Mouse (Mus musculus): ENCODE measurements around the gene Tmem117.

DNA sequence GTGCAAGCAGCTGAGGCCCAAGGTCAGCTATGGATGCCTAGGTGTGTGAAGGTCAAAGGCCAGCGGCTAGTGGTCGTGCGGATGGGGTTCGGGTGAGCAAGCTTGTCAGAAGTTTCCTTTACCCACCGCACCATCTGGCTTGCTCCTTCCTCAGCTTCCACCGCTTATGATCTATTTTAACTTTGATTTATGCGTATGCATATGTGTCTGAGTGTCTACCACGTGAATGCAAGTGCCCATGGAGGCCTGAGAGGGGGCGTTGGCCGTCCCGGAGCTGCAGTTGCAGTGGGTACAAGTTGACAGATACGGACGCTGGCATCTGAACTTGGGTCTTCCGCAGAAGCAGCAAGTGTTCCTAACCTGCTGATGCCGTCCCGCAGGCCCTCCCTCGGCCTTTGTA is 173.8 kb downstream of the Tmem117 start:
- TF ChIP-seq CTCF (conservative IDR thresholded peaks at IDR 0.05; ENCODE audit: insufficient read depth, insufficient read length, low read depth, low read length), result no peak
- TF ChIP-seq POLR2A (IDR thresholded peaks at IDR 0.05; ENCODE audit: low read depth, low read length), result no peak
